Mouse (Mus musculus) ES-E14 (cell line): ENCODE results near the gene Slc39a11.

Experiments
- CHD2 ChIP-seq: IDR thresholded peaks from 2 replicates; pipeline ENCODE4 v1.6.1; 2014; ENCODE audit warnings: mild to moderate bottlenecking, low read depth, low read length, inconsistent platforms
- HCFC1 ChIP-seq: IDR thresholded peaks from 2 replicates; pipeline ENCODE4 v1.6.1; 2012; ENCODE audit warnings: low read length, inconsistent platforms, borderline replicate concordance; ENCODE audit not compliant: insufficient read depth
- MAFK ChIP-seq: IDR thresholded peaks from 2 replicates; pipeline ENCODE4 v1.6.1; 2014; ENCODE audit warnings: mild to moderate bottlenecking, low read depth, low read length, inconsistent platforms; ENCODE audit not compliant: insufficient read depth

GRCm38 (mm10) chr11:113366257-113367030, 283.4 kb downstream of the Slc39a11 start:
- TF ChIP-seq CHD2, result no peak
- no peak for TF ChIP-seq HCFC1
- TF ChIP-seq MAFK, result no peak
